Mouse (Mus musculus) lung, postnatal 0 days (tissue): Measurements from ENCODE around the gene Sost. TPM values are rescaled to one million over a fixed set of nuclear protein-coding genes. Genes with fewer than 3 reads are reported as not detected.

Experiments used
- ATAC-seq: fragments of 200-750 bp; cut with Nextera tagmentation; 2 replicates; pipeline ENCODE4 v1.8.0; 2017; ENCODE audit warnings: moderate library complexity
- DNase-seq: peaks from one replicate; pipeline ENCODE4 v3.0.0-alpha.2; 2016; ENCODE audit warnings: low spot score
- H3K27ac ChIP-seq: fragments of 300-500 bp; sonication (generic); 2 replicates; pipeline ENCODE4 v1.5.1; 2014; ENCODE audit warnings: antibody characterized with exemption, mild to moderate bottlenecking, low read length, mixed read lengths
- H3K27me3 ChIP-seq: fragments of 300-500 bp; sonication (generic); replicated peaks from 2 replicates; pipeline ENCODE4 v1.6.1; 2014; ENCODE audit warnings: low read length, mixed read lengths; ENCODE audit not compliant: insufficient read depth
- H3K36me3 ChIP-seq: fragments of 300-500 bp; sonication (generic); 2 replicates; pipeline ENCODE4 v1.6.1; 2014; ENCODE audit warnings: low read length, mixed read lengths; ENCODE audit not compliant: insufficient read depth
- H3K4me1 ChIP-seq: fragments of 300-500 bp; sonication (generic); 2 replicates; pipeline ENCODE4 v1.6.1; 2014; ENCODE audit warnings: antibody characterized with exemption, low read depth, low read length, mixed read lengths; ENCODE audit not compliant: insufficient read depth
- H3K4me2 ChIP-seq: fragments of 300-500 bp; sonication (generic); replicated peaks from 2 replicates; pipeline ENCODE4 v1.6.1; 2014; ENCODE audit warnings: low read depth, mild to moderate bottlenecking, low read length, moderate library complexity, mixed read lengths
- H3K4me3 ChIP-seq: fragments of 300-500 bp; sonication (generic); 2 replicates; pipeline ENCODE4 v1.5.1; 2014; ENCODE audit warnings: low read depth, low read length
- H3K9ac ChIP-seq: fragments of 300-500 bp; sonication (generic); replicated peaks from 2 replicates; pipeline ENCODE4 v1.6.1; 2014; ENCODE audit warnings: low read depth, mild to moderate bottlenecking
- H3K9me3 ChIP-seq: fragments of 300-500 bp; sonication (generic); 2 replicates; pipeline ENCODE4 v1.6.1; 2016; ENCODE audit warnings: low read length, mixed read lengths
- CTCF ChIP-seq: IDR thresholded peaks from 2 replicates; pipeline ENCODE4 v1.5.1; 2016; ENCODE audit warnings: antibody characterized with exemption, mild to moderate bottlenecking
- EP300 ChIP-seq: IDR thresholded peaks from 2 replicates; pipeline ENCODE4 v1.6.1; 2016; ENCODE audit warnings: antibody characterized with exemption, mild to moderate bottlenecking, control low read depth
- WGBS: fragments of 180-500 bp; shearing (Covaris S2); extraction: QIAGEN DNeasy Blood & Tissue Kit; methylation state at CpG from one replicate; pipeline ENCODE4 v1.1.7; 2014; 5-methylcytosine and 5-hydroxymethylcytosine counted together
- polyA plus RNA-seq: library from polyadenylated mRNA; unstranded; fragments of >200 nt; fragmentation: Nextera tagmentation; extraction: Ambion mirVana; gene quantifications from 2 replicates; pipeline ENCODE4 v1.2.1, GENCODE M21; 2015

The Sost gene
- polyA plus RNA-seq: 0.06 TPM in 1 of 2 replicates, not detected in the other

- Histone ChIP-seq H3K27ac (no peak within 1 kb of the TSS), H3K36me3 (no peaks in the 10 kb centered on the region), H3K27me3 (peaks cover 37% of the 10 kb centered on the region), H3K4me3 (no peak within 1 kb of the TSS), H3K9me3 (no peaks in the 10 kb centered on the region), H3K4me2 (no peak within 1 kb of the TSS), H3K4me1 (peaks cover 13% of the 10 kb centered on the region; the same call in 1 of the 2 replicates), H3K9ac (no peak within 1 kb of the TSS)
- no peak for TF ChIP-seq CTCF
- no peak for TF ChIP-seq EP300
- ATAC-seq (no peak), DNase-seq (no peak)
- WGBS: 36% methylated on average over 10 of the region's 10 CpGs
Observed at GRCm38 (mm10) chr11:101966965-101967614, at the start of gene Sost. Gene Sost, minus strand, starts transcription at chr11:101967015.

- WGBS: 85% methylated on average over 1 of the region's 1 CpGs
- H3K36me3 ChIP-seq: no peaks in the 10 kb centered on the region
- H3K27me3 ChIP-seq: no peaks in the 10 kb centered on the region
- no peak overlapping the region for H3K4me3 ChIP-seq
- no peak for DNase-seq
- TF ChIP-seq CTCF: no peak
- no peak for TF ChIP-seq EP300
- H3K4me1 ChIP-seq: no peaks in the 10 kb centered on the region
- H3K4me2 ChIP-seq: no peak overlapping the region
- H3K27ac ChIP-seq: no peak overlapping the region
- no peaks in the 10 kb centered on the region for H3K9me3 ChIP-seq
- no peak for ATAC-seq
- H3K9ac ChIP-seq: no peak overlapping the region
Observed at GRCm38 (mm10) chr11:102016136-102016535, 49.3 kb upstream of the Sost start.

DNA sequence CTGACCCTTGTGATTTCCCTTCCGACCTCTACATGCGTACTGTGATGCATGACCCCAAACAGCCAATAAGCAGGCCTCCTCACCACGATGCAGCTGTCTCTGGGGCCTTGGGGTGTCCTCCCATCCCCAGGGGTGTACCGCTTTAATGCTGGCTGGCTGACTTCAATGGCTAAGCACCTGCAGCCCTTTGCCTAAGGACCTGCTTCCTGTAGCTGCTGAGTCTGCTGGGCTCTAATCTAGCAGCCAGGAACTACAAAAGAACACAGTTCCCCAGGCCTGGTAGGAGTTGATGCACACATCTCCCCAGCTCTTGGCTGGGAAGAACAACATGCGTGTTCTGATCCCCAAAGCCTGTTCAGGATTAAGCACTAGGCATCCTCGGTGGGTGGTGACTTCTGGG, 48.7 kb upstream of the Sost start:
- Histone ChIP-seq H3K4me1 (no peaks in the 10 kb centered on the region), H3K4me2 (no peak overlapping the region), H3K27ac (no peak overlapping the region), H3K27me3 (no peaks in the 10 kb centered on the region), H3K36me3 (no peaks in the 10 kb centered on the region), H3K4me3 (no peak overlapping the region), H3K9me3 (no peaks in the 10 kb centered on the region), H3K9ac (no peak overlapping the region)
- DNase-seq (no peak), ATAC-seq (no peak)
- TF ChIP-seq CTCF: no peak
- no peak for TF ChIP-seq EP300
- 72% methylated on average over 6 of the region's 6 CpGs for WGBS

GRCm38 (mm10) chr11:102013201-102013600, 46.4 kb upstream of the Sost start:
- Histone ChIP-seq H3K9me3 (no peaks in the 10 kb centered on the region), H3K4me1 (no peaks in the 10 kb centered on the region), H3K27me3 (no peaks in the 10 kb centered on the region), H3K27ac (no peak overlapping the region), H3K4me3 (no peak overlapping the region), H3K36me3 (no peaks in the 10 kb centered on the region), H3K4me2 (no peak overlapping the region), H3K9ac (no peak overlapping the region)
- 79% methylated on average over 8 of the region's 8 CpGs for WGBS
- TF ChIP-seq EP300: no peak
- 0 out of 2 replicates have a peak, but pooled peaks have one; percentile 8 for TF ChIP-seq CTCF
- DNase-seq (no peak), ATAC-seq (no peak)

GRCm38 (mm10) chr11:102011510-102011909, 44.7 kb upstream of the Sost start:
- TF ChIP-seq CTCF: no peak
- no peak overlapping the region for H3K4me2 ChIP-seq
- no peaks in the 10 kb centered on the region for H3K9me3 ChIP-seq
- no peaks in the 10 kb centered on the region for H3K4me1 ChIP-seq
- 80% methylated on average over 8 of the region's 8 CpGs for WGBS
- H3K27me3 ChIP-seq: no peaks in the 10 kb centered on the region
- DNase-seq: no peak
- no peak overlapping the region for H3K4me3 ChIP-seq
- no peak overlapping the region for H3K27ac ChIP-seq
- no peak overlapping the region for H3K9ac ChIP-seq
- no peak for ATAC-seq
- H3K36me3 ChIP-seq: no peaks in the 10 kb centered on the region

GRCm38 (mm10) chr11:102010140-102010539, 43.3 kb upstream of the Sost start:
- WGBS: 83% methylated on average over 13 of the region's 13 CpGs
- Histone ChIP-seq H3K9me3 (no peaks in the 10 kb centered on the region), H3K4me2 (no peak overlapping the region), H3K36me3 (no peaks in the 10 kb centered on the region), H3K27me3 (no peaks in the 10 kb centered on the region), H3K27ac (no peak overlapping the region), H3K9ac (no peak overlapping the region), H3K4me3 (no peak overlapping the region), H3K4me1 (no peaks in the 10 kb centered on the region)
- TF ChIP-seq EP300: no peak
- no peak for TF ChIP-seq CTCF
- no peak for DNase-seq
- ATAC-seq: no peak
